Mouse (Mus musculus) heart, adult 2 months (tissue): ENCODE data around the gene Ccnl2. TPM values are rescaled to one million over a fixed set of nuclear protein-coding genes. Genes with fewer than 3 reads are reported as not detected.

ENCODE experiments used
- DNase-seq, 2 experiments: peaks; one replicate each; pipeline ENCODE4 v3.0.0; 2021
- H3K27ac ChIP-seq: fragments of 200-600 bp; 2 replicates; pipeline ENCODE4 v1.8.1; 2022
- H3K27me3 ChIP-seq: fragments of 200-500 bp; 2 replicates; pipeline ENCODE4 v1.6.1; 2012; ENCODE audit warnings: mild to moderate bottlenecking, low read length, inconsistent platforms, mixed read lengths; ENCODE audit not compliant: control insufficient read depth, insufficient read depth
- H3K36me3 ChIP-seq: fragments of 200-500 bp; 2 replicates; pipeline ENCODE4 v1.6.1; 2012; ENCODE audit warnings: low read length, inconsistent platforms; ENCODE audit not compliant: control insufficient read depth, insufficient read depth
- H3K4me1 ChIP-seq: fragments of 200-500 bp; 2 replicates; pipeline ENCODE4 v1.6.1; 2011; ENCODE audit warnings: low read length; ENCODE audit not compliant: control insufficient read depth, insufficient read depth
- H3K4me3 ChIP-seq: fragments of 200-600 bp; 2 replicates; pipeline ENCODE4 v1.8.1; 2022
- H3K79me2 ChIP-seq: fragments of 200-500 bp; replicated peaks from 2 replicates; pipeline ENCODE4 v1.6.1; 2012; ENCODE audit warnings: mild to moderate bottlenecking, inconsistent platforms, low read length, moderate library complexity, mixed read lengths; ENCODE audit not compliant: control insufficient read depth, insufficient read depth
- H3K9ac ChIP-seq: fragments of 200-500 bp; 2 replicates; pipeline ENCODE4 v1.6.1; 2012; ENCODE audit warnings: low read depth, mild to moderate bottlenecking, control low read depth, inconsistent platforms, low read length, mixed read lengths
- CTCF ChIP-seq: fragments of 200-600 bp; IDR thresholded peaks from 2 replicates; pipeline ENCODE4 v1.8.1; 2022; ENCODE audit warnings: antibody characterized with exemption, mild to moderate bottlenecking, moderate library complexity
- EP300 ChIP-seq: fragments of 200-500 bp; IDR thresholded peaks from 2 replicates; pipeline ENCODE4 v1.6.1; 2011; ENCODE audit warnings: low read depth, low read length, control low read depth; ENCODE audit not compliant: insufficient read depth
- POLR2A ChIP-seq: fragments of 200-500 bp; IDR thresholded peaks from 2 replicates; pipeline ENCODE4 v1.6.1; 2011; ENCODE audit warnings: mild to moderate bottlenecking, low read depth, low read length, control low read depth; ENCODE audit not compliant: insufficient read depth
- WGBS: fragments of 180-500 bp; shearing (Covaris S2); methylation state at CpG from one replicate; pipeline ENCODE4 v1.1.7; 2018; 5-methylcytosine and 5-hydroxymethylcytosine counted together
- intact Hi-C: fragments of 180-260 bp; cut with DNase I; formaldehyde crosslinking; loops from one replicate; pipeline ENCODE4 v1.15.1; 2025
- polyA plus RNA-seq: library from polyadenylated mRNA; depleted of rRNA; stranded (reverse); fragments of >200 nt; gene quantifications from 2 replicates; pipeline ENCODE4 v1.2.3, GENCODE M21; 2012
- total RNA-seq, 2 experiments: library from RNA; stranded (reverse); gene quantifications; 2 replicates each; pipeline ENCODE4 v1.2.3; 2021

Ccnl2 gene
- total and polyA plus RNA-seq, 3 experiments, result 26.6 to 46.0 (median 27.4) TPM

GRCm38 (mm10) chr4:155772786-155773185 is 39.5 kb upstream of the Ccnl2 start:
- Histone ChIP-seq H3K36me3 (no peaks in the 10 kb centered on the region), H3K79me2 (no peaks in the 10 kb centered on the region), H3K9ac (no peak overlapping the region), H3K4me3 (no peak overlapping the region), H3K27ac (no peak overlapping the region), H3K27me3 (no peaks in the 10 kb centered on the region), H3K4me1 (peaks cover 22% of the 10 kb centered on the region)
- no peak for DNase-seq
- 86% methylated on average over 13 of the region's 13 CpGs for WGBS
- TF ChIP-seq POLR2A (no peak), CTCF (no peak), EP300 (no peak)
- intact Hi-C loops, result no loop called here

GRCm38 (mm10) chr4:155773335-155774078 is 38.8 kb upstream of the Ccnl2 start:
- Histone ChIP-seq H3K4me1 (peaks cover 23% of the 10 kb centered on the region), H3K4me3 (peak overlapping the region; percentile 58), H3K36me3 (no peaks in the 10 kb centered on the region), H3K9ac (no peak overlapping the region), H3K27me3 (no peaks in the 10 kb centered on the region), H3K27ac (peak overlapping the region; percentile 85), H3K79me2 (no peaks in the 10 kb centered on the region)
- WGBS, result 41% methylated on average over 5 of the region's 5 CpGs
- TF ChIP-seq CTCF (no peak), EP300 (no peak), POLR2A (no peak)
- intact Hi-C loops, result no loop called here
- no peak for DNase-seq

- Histone ChIP-seq H3K4me3 (peak within 1 kb of the TSS; percentile 58), H3K36me3 (no peaks in the 10 kb centered on the region), H3K27me3 (no peaks in the 10 kb centered on the region), H3K79me2 (no peaks in the 10 kb centered on the region), H3K4me1 (peaks cover 23% of the 10 kb centered on the region), H3K27ac (peak within 1 kb of the TSS; percentile 85), H3K9ac (peak within 1 kb of the TSS; percentile 67)
- TF ChIP-seq POLR2A, result peak; percentile 99
- TF ChIP-seq CTCF, result no peak
- TF ChIP-seq EP300, result peak; percentile 63; the same call in 1 of the 2 replicates
- intact Hi-C loops, result no loop called here
- peak; percentile 91 to 95 for DNase-seq
- 2% methylated on average over 35 of the region's 35 CpGs for WGBS
These were observed 38.0 kb upstream of the Ccnl2 start, which contains the start of gene Vwa1 for GRCm38 (mm10) chr4:155774280-155774754. Gene Vwa1 (minus strand): TSS chr4:155774698.

DNA sequence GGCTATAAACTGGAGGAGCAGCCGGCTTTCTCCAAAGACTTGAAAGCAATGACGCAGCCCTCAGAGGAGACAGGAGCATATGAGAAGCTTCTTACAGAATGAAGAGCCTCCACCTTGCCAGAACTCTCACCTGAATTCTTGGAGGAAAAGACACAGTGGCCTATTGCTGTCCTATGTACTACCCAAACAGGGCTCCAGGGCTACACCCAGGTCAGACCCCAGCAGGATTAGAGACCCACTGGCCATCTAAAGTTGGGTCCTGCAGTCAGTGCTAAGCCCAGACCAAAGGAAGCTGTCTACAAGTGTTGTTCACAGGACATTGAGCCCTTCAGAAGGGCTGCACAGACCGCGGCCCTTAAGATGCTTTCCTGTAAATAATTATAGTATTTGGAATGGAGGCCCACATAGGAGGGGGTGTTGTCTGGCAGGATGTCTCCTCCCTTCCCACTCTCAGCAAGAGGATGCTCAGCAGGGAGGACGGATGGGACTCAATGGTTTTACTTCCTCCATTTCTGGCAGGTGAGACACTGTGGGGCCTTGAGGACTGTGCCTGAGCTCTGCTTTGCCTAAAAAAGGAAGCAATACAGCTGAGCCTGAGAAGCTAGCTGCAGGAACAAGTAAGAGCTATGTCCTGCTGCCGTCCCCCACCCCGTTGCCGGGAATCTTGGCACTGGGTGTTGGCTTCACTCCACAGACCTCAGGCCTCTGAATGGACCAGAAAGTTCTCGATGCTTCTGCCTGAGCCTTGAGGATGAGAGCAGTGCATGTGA is 37.1 kb upstream of the Ccnl2 start:
- H3K9ac ChIP-seq, result no peak overlapping the region
- 10% methylated on average over 9 of the region's 9 CpGs for WGBS

DNA sequence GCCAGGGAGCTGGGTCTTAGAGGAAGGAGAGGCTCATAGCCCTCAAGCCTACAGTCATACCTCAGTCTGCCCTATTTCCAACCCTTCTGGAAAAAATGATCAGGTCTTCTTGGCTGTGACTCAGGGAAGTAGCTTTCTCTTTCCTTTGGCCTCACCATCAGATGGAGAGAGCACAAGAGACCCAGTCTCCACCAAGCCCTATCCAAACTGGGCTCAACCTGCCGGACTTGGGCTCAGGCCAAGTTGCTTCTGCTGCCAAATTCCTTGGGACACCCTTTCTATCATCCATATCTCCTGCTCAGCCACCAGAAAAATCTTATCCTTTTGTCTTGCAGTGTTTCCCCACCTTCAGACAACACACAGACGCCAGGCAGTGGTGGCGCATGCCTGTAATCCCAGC is 36.4 kb upstream of the Ccnl2 start:
- Histone ChIP-seq H3K4me1 (peaks cover 27% of the 10 kb centered on the region), H3K9ac (no peak overlapping the region), H3K27ac (peak overlapping the region; percentile 85), H3K27me3 (no peaks in the 10 kb centered on the region), H3K79me2 (no peaks in the 10 kb centered on the region), H3K4me3 (no peak overlapping the region), H3K36me3 (no peaks in the 10 kb centered on the region)
- intact Hi-C loops, result no loop called here
- peak; percentile 53 to 65 for DNase-seq
- 40% methylated on average over 3 of the region's 3 CpGs for WGBS
- TF ChIP-seq EP300 (no peak), CTCF (no peak), POLR2A (no peak)

More for the DNA sequence above, 37.1 kb upstream of the Ccnl2 start:
- TF ChIP-seq EP300, result peak; percentile 95
- TF ChIP-seq CTCF, result no peak
- peak; percentile 39; the same call in 1 of the 2 replicates for TF ChIP-seq POLR2A
- no peaks in the 10 kb centered on the region for H3K27me3 ChIP-seq
- intact Hi-C loops, result no loop called here
- no peaks in the 10 kb centered on the region for H3K36me3 ChIP-seq
- H3K27ac ChIP-seq, result peak overlapping the region; percentile 85
- peak overlapping the region; percentile 58 for H3K4me3 ChIP-seq
- H3K79me2 ChIP-seq, result no peaks in the 10 kb centered on the region
- peak; percentile 84 for DNase-seq
- peaks cover 23% of the 10 kb centered on the region for H3K4me1 ChIP-seq
